Mouse (Mus musculus) liver, postnatal 0 days (tissue): ENCODE data around the gene Mboat2.

Experiments used
- CTCF ChIP-seq: sonication (generic); IDR thresholded peaks from 2 replicates; pipeline ENCODE4 v1.5.1; 2016; ENCODE audit warnings: antibody characterized with exemption, low read depth
- EP300 ChIP-seq: IDR thresholded peaks from 2 replicates; pipeline ENCODE4 v1.6.1; 2016; ENCODE audit warnings: antibody characterized with exemption, low read depth, mild to moderate bottlenecking

DNA sequence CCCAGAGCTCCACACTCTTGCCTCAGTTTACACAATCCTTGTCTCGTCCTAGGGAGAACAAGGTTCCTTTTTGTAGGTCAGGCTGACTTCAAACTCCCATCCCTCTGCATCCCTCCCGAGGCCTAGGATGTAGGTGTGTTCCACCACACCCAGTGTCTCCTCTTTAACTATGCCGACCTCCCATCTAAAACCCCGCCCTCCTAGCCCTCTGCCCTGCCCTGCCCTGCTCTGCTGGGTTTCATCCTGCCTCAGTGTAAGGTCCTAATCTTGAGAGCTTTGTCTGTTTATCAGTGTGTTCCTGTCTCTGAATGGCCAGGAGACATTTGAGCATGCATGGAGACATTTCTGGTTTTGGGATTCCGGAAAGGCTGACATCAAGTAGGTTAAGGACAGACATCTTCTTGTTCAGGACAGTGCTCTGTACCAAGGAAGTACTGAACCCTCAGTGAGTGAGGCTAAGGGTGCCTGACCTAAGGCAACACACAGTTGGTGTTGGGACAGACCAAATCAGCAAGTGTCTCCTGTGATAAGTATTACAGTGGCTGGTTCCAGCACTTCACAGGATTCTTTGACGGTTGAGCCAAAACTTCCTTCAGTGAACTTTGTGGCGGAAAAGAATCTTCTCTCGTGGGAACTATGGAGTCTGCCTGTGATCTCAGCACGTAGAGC is 112.1 kb downstream of the Mboat2 start:
- TF ChIP-seq EP300 (no peak), CTCF (no peak)
